Mouse (Mus musculus) C2C12 (cell line): ENCODE results near the gene Psmc3. TPM values are rescaled to one million over a fixed set of nuclear protein-coding genes. Genes with fewer than 3 reads are reported as not detected.

Source experiments
- H3K27me3 ChIP-seq: one replicate; pipeline ENCODE4 v1.6.1; 2011; ENCODE audit not compliant: control insufficient read depth, insufficient read depth, insufficient read length
- H3K36me3 ChIP-seq: one replicate; pipeline ENCODE4 v1.6.1; 2011; ENCODE audit not compliant: control insufficient read depth, insufficient read depth
- H3K4me3 ChIP-seq: one replicate; pipeline ENCODE4 v1.5.1; 2011; ENCODE audit warnings: mild to moderate bottlenecking, control low read depth; ENCODE audit not compliant: poor library complexity, insufficient read depth, severe bottlenecking
- H3K79me2 ChIP-seq: one replicate; pipeline ENCODE4 v1.6.1; 2011; ENCODE audit not compliant: control insufficient read depth, insufficient read depth
- H3K79me3 ChIP-seq: one replicate; pipeline ENCODE4 v1.6.1; 2011; ENCODE audit warnings: low read depth, control low read depth
- H3ac ChIP-seq: one replicate; pipeline ENCODE3; 2011; ENCODE audit warnings: low read depth; ENCODE audit not compliant: control insufficient read depth, insufficient read length
- CEBPB ChIP-seq: IDR thresholded peaks from one replicate; pipeline ENCODE4 v1.6.1; 2011; ENCODE audit warnings: low read depth, mild to moderate bottlenecking, control low read depth, moderate library complexity
- CTCF ChIP-seq: IDR thresholded peaks from one replicate; pipeline ENCODE4 v1.5.1; 2011; ENCODE audit not compliant: control insufficient read depth, insufficient read depth, insufficient read length
- FOSL1 ChIP-seq: IDR thresholded peaks from one replicate; pipeline ENCODE4 v1.8.0; 2011; ENCODE audit warnings: mild to moderate bottlenecking, low read length; ENCODE audit not compliant: poor library complexity, insufficient read depth, severe bottlenecking
- MAX ChIP-seq: IDR thresholded peaks from one replicate; pipeline ENCODE4 v1.6.1; 2011; ENCODE audit warnings: mild to moderate bottlenecking, control low read depth
- MYOD1 ChIP-seq: IDR thresholded peaks from one replicate; pipeline ENCODE4 v1.6.1; 2011; ENCODE audit warnings: low read depth; ENCODE audit not compliant: control insufficient read depth, insufficient read length
- MYOG ChIP-seq: IDR thresholded peaks from one replicate; pipeline ENCODE4 v1.6.1; 2011; ENCODE audit not compliant: control insufficient read depth, insufficient read length; ENCODE audit errors: extremely low read depth
- USF1 ChIP-seq: IDR thresholded peaks from one replicate; pipeline ENCODE4 v1.6.1; 2011; ENCODE audit warnings: low read depth, mild to moderate bottlenecking, control low read depth, moderate library complexity
- polyA plus RNA-seq: library from polyadenylated mRNA; unstranded; fragments of >200 nt; fragmentation: generic; extraction: Trizol; gene quantifications from one replicate; pipeline ENCODE4 v1.2.1, GENCODE M21; 2012; ENCODE audit warnings: missing spikeins

The Psmc3 gene
- polyA plus RNA-seq, 1 experiment: 367 TPM

DNA sequence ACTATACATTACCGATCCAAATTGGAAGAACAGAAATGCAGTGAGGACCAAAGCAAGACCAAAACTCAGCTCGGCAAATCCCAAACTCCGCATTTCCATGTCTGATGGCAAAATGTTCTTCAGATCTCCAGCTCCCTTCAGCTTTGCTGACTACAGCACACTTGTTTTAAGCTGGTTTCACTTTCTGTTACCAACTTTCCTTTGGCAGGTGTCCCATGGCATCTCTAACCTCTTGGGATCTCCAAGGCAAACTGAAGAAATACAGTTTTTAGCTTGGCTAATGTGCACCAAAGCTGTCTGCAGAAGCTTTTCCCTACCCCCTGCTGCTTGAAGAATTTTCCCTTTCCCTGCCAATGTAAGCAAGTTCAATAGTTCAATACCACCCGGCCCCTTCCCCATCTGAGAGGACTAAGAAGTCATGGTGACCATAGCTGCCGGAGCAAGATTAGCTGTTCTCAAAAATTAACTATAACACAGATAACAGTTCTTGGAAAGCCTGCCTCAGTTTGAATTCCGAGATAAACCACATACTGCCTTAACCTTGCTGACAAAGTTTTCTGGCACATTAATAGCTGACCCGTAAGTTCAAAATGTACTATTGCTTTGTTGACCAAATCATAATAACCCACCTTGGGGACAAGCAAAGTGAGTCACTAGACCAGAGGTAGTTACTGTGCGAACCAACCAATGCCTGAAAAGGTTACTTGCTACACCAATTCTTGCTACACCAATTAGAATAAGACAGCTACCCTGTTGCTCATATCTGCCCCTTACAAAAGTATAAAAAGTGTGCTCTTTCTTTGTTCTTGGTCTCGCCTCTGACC lies 26.2 kb upstream of the Psmc3 start:
- no peak overlapping the region for H3ac ChIP-seq
- H3K27me3 ChIP-seq: no peaks in the 10 kb centered on the region
- peaks cover 2% of the 10 kb centered on the region for H3K79me3 ChIP-seq
- no peaks in the 10 kb centered on the region for H3K79me2 ChIP-seq
- TF ChIP-seq USF1 (no peak), CEBPB (no peak), CTCF (no peak), FOSL1 (no peak), MYOD1 (no peak), MAX (no peak), MYOG (no peak)
- no peak overlapping the region for H3K4me3 ChIP-seq
- no peaks in the 10 kb centered on the region for H3K36me3 ChIP-seq

DNA sequence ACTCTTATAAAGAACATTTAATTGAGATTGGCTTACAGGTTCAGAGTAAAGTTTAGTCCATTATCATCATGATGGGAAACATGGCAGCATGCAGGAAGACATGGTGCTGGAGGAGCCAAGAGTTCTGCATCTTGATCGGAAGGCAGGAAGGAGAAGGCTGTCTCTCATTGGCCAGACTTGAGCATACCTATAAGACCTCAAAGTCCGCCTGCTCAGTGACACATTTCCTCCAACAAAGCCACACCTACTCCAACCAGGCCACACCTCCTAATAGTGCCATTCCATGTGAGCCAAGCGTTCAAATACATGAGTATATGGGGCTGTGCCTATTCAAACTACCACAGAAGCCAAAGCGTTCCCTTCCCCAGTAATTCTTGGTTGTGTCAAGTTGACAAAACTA lies 22.6 kb upstream of the Psmc3 start:
- H3K4me3 ChIP-seq: no peak overlapping the region
- H3K36me3 ChIP-seq: no peaks in the 10 kb centered on the region
- no peaks in the 10 kb centered on the region for H3K27me3 ChIP-seq
- H3K79me2 ChIP-seq: peaks cover 6% of the 10 kb centered on the region
- no peaks in the 10 kb centered on the region for H3K79me3 ChIP-seq
- no peak for TF ChIP-seq CTCF
- no peak for TF ChIP-seq MYOG
- no peak for TF ChIP-seq MYOD1
- TF ChIP-seq USF1: no peak
- TF ChIP-seq FOSL1: no peak
- no peak for TF ChIP-seq CEBPB
- no peak for TF ChIP-seq MAX
- no peak overlapping the region for H3ac ChIP-seq

DNA sequence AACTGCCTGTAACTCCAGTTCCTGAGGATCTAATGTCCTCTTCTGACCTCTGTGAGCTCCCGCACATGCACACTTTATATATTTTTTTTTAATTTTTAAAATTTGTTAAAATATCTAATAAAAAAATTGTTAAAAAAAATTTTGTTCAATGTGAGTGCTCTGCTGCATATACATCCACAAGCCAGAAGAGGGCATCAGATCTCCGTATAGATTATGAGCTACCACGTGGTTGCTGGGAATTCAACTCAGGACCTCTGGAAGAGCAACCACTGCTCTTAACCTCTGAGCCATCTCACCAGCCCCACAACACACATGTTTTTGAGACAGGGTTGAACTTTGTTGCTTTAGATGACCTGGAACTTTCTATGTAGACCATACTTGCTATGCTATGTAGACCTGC lies 20.8 kb upstream of the Psmc3 start:
- Histone ChIP-seq H3K27me3 (no peaks in the 10 kb centered on the region), H3K79me2 (peaks cover 10% of the 10 kb centered on the region), H3K79me3 (no peaks in the 10 kb centered on the region), H3K36me3 (no peaks in the 10 kb centered on the region), H3ac (no peak overlapping the region), H3K4me3 (no peak overlapping the region)
- TF ChIP-seq MYOD1 (no peak), CTCF (no peak), MAX (peak; percentile 87), USF1 (peak; percentile 73)

DNA sequence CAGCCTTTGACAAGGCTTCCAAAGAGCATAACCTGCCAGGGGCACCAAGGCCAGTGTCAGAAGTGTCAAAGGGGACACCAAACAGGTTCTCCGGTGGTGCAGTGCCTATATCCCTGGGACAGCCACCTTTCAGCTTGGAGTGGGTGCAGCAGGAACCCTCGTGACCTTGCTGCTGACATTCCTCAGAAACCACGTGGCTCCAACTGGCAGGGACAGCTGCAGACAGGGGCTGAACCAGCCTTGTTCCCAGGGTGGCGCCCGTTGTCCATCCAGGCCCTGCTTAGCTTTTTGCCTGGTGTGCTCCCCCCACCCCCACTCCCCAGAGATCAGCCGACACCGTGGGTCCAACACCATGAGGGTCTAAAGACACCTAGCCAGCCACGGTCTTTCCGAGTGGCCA lies 18.4 kb upstream of the Psmc3 start, which contains the start of gene Rapsn:
TSS of gene Rapsn (plus strand) at position 236 of the 400 bp plus-strand sequence.
- no peak for TF ChIP-seq FOSL1
- TF ChIP-seq MYOD1: peak; percentile 100
- peak; percentile 57 for TF ChIP-seq CTCF
- TF ChIP-seq MAX: peak; percentile 89
- no peak for TF ChIP-seq MYOG
- peak; percentile 93 for TF ChIP-seq USF1
- Histone ChIP-seq H3K36me3 (no peaks in the 10 kb centered on the region), H3K79me3 (no peaks in the 10 kb centered on the region), H3ac (peak within 1 kb of the TSS; percentile 52), H3K27me3 (no peaks in the 10 kb centered on the region), H3K4me3 (peak within 1 kb of the TSS; percentile 25), H3K79me2 (peaks cover 10% of the 10 kb centered on the region)

DNA sequence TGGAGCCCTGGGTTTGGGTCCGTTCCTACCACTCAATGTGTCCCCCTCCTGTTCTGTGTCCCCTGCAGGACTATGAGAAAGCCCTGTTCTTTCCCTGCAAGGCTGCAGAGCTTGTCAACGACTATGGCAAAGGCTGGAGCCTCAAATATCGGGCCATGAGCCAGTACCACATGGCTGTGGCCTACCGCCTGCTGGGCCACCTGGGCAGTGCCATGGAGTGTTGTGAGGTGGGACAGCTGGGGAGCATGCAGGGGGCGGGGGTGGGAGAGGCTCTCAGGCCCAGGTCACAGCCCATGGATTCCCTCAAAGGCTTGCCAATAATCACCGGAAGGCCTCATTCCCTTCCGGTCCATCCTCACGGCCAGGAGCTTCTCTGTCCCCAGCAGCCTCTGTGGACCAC lies 12.0 kb upstream of the Psmc3 start:
- Histone ChIP-seq H3K79me2 (no peaks in the 10 kb centered on the region), H3K4me3 (no peak overlapping the region), H3ac (no peak overlapping the region), H3K27me3 (no peaks in the 10 kb centered on the region), H3K79me3 (no peaks in the 10 kb centered on the region), H3K36me3 (no peaks in the 10 kb centered on the region)
- no peak for TF ChIP-seq CTCF
- no peak for TF ChIP-seq MAX
- no peak for TF ChIP-seq MYOD1
- TF ChIP-seq MYOG: no peak
- TF ChIP-seq CEBPB: no peak
- no peak for TF ChIP-seq FOSL1
- no peak for TF ChIP-seq USF1

DNA sequence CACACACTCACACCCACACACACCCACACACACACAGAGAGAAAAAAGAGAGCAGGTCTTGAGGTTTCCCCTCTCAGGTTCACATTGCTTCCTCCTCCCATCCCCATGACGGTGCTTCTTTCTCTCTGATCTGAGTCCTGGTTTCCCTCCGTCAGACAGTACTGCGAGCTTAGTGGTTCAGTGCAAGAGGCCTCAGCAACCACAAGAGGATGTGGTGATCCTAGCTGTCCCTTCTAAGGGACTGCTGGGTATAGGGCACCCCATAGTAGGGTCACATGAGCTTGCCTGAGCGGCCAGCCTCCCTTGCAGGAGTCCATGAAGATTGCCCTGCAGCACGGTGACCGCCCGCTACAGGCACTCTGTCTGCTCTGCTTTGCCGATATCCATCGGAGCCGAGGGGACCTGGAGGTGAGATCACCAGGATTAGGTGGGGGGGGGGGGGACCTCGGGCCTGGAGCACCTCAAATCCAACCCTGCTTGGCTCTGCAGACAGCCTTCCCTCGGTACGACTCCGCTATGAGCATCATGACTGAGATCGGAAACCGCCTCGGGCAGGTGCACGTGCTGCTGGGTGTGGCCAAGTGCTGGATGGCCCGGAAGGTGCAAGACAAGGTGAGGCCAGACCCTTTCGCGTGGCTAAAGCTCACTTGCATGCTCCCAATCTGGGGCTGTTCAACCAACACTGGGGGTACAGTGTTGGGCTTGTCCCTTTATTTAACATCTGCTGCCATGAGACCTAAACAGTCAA lies 11.0 kb upstream of the Psmc3 start:
- H3K79me3 ChIP-seq: no peaks in the 10 kb centered on the region
- no peaks in the 10 kb centered on the region for H3K79me2 ChIP-seq
- no peak overlapping the region for H3K4me3 ChIP-seq
- H3K36me3 ChIP-seq: no peaks in the 10 kb centered on the region
- no peaks in the 10 kb centered on the region for H3K27me3 ChIP-seq
- no peak for TF ChIP-seq USF1
- no peak for TF ChIP-seq MYOG
- no peak for TF ChIP-seq CTCF
- TF ChIP-seq MAX: no peak
- TF ChIP-seq CEBPB: no peak
- no peak for TF ChIP-seq FOSL1
- TF ChIP-seq MYOD1: no peak
- H3ac ChIP-seq: no peak overlapping the region
